Mouse (Mus musculus) frontal cortex, adult 2 months (tissue): Measurements from ENCODE around the gene Rtbdn. TPM values are rescaled to one million over a fixed set of nuclear protein-coding genes. Genes with fewer than 3 reads are reported as not detected.
A peak's percentile ranks its signal among the peaks of the same experiment; 100 is the strongest.

Experiments used
- DNase-seq, 2 experiments: peaks; one replicate each; pipeline ENCODE4 v3.0.0; 2022; ENCODE audit warnings: low spot score in 1 of 2; ENCODE audit errors: extremely low spot score in 1 of 2
- polyA plus RNA-seq: library from polyadenylated mRNA; depleted of rRNA; stranded (reverse); fragments of >200 nt; gene quantifications from 2 replicates; pipeline ENCODE4 v1.2.3, GENCODE M21; 2012

The Rtbdn gene
- polyA plus RNA-seq, 1 experiment: 7.9 TPM

GRCm38 (mm10) chr8:84918646-84919045, 28.1 kb upstream of the Rtbdn start:
- DNase-seq: no peak

- DNase-seq: no peak
These were observed 25.2 kb upstream of the Rtbdn start for GRCm38 (mm10) chr8:84921596-84921995.

GRCm38 (mm10) chr8:84925557-84925956, 21.2 kb upstream of the Rtbdn start:
- DNase-seq: no peak

- DNase-seq: no peak
These were observed 19.3 kb upstream of the Rtbdn start for GRCm38 (mm10) chr8:84927513-84927912.

GRCm38 (mm10) chr8:84928456-84929306, 18.1 kb upstream of the Rtbdn start:
- peak in 1 of 2 experiments; percentile 82 for DNase-seq

GRCm38 (mm10) chr8:84930582-84930981, 16.2 kb upstream of the Rtbdn start:
- DNase-seq: no peak

GRCm38 (mm10) chr8:84933767-84934559, 12.8 kb upstream of the Rtbdn start:
- peak in 1 of 2 experiments; percentile 68 for DNase-seq

- peak in 1 of 2 experiments; percentile 55 for DNase-seq
These were observed 11.9 kb upstream of the Rtbdn start for GRCm38 (mm10) chr8:84934860-84935259.

- no peak for DNase-seq
These were observed 11.3 kb upstream of the Rtbdn start for GRCm38 (mm10) chr8:84935489-84935888.

GRCm38 (mm10) chr8:84936041-84936961, 10.5 kb upstream of the Rtbdn start:
- DNase-seq: peak in 1 of 2 experiments; percentile 21

GRCm38 (mm10) chr8:84936962-84937546, 9.7 kb upstream of the Rtbdn start, which contains the start of gene Mast1:
Mast1 (minus strand) TSS chr8:84937359.
- peak in 1 of 2 experiments; percentile 72 for DNase-seq

GRCm38 (mm10) chr8:84937620-84938485, 8.9 kb upstream of the Rtbdn start:
- DNase-seq: no peak

- no peak for DNase-seq
These were observed 3.1 kb upstream of the Rtbdn start for GRCm38 (mm10) chr8:84943699-84944098.

GRCm38 (mm10) chr8:84944478-84945160, 2.2 kb upstream of the Rtbdn start:
- DNase-seq: peak; percentile 57 to 82

GRCm38 (mm10) chr8:84945235-84945632, 1.6 kb upstream of the Rtbdn start:
- peak; percentile 77 to 85 for DNase-seq

GRCm38 (mm10) chr8:84945633-84946527, 911 bp upstream of the Rtbdn start:
- DNase-seq: peak in 1 of 2 experiments; percentile 48

- DNase-seq: no peak
These were observed 402 bp downstream of the Rtbdn start for GRCm38 (mm10) chr8:84947241-84947545.

GRCm38 (mm10) chr8:84949753-84950152, 3.0 kb downstream of the Rtbdn start:
- no peak for DNase-seq
